Mouse (Mus musculus) adrenal gland, adult 2 months (tissue): Measurements from ENCODE around the gene Wnt11. TPM values are rescaled to one million over a fixed set of nuclear protein-coding genes. Genes with fewer than 3 reads are reported as not detected.

Experiments used
- polyA plus RNA-seq: library from polyadenylated mRNA; depleted of rRNA; stranded (reverse); fragments of >200 nt; gene quantifications from 2 replicates; pipeline ENCODE4 v1.2.3, GENCODE M21; 2012; rRNA removed
- total RNA-seq, 2 experiments: library from RNA; stranded (reverse); gene quantifications; 2 replicates each; pipeline ENCODE4 v1.2.3; 2021

Gene Wnt11
- total and polyA plus RNA-seq, 3 experiments = 0.69 to 6.3 (median 4.9) TPM

Other genes with a start within 250 kb of the Wnt11 start
- gene Emsy, start 178.3 kb upstream of the Wnt11 start, total RNA-seq = 10 to 100 TPM; 25.3 to 47.5 TPM
- 10.9 and 12.1 TPM in 2 replicates for gene Emsy, start 178.3 kb upstream of the Wnt11 start, polyA plus RNA-seq
- 10 to 100 TPM; 58.6 to 77.4 TPM for gene Thap12, start 132.0 kb upstream of the Wnt11 start, total RNA-seq
- 5.5 and 7.0 TPM in 2 replicates for gene Thap12, start 132.0 kb upstream of the Wnt11 start, polyA plus RNA-seq